Mouse (Mus musculus): ENCODE measurements around the gene Galnt2.

Gene Galnt2

DNA sequence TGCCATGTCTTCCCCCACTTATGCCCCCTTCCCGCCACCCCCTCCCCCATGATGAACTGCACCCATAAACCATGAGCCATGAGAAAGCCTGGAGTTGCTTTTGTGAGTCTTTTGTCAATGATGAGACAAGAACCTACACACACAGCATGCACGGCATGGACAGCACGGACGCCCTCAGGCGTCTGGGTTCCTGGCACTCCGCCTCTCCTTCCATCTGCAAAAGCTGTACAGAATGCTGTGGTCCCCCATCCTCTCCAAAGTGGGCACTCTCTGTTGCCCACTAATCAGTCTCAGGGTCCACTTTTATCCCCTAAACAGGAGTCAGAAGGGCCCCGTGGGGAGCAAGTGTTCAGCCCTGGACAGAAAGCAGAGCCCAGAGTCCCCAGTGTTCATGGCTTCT, 163.8 kb downstream of the Galnt2 start:
- in situ Hi-C loops (cut with MboI, MseI): no loop called here
